Mouse (Mus musculus) myocyte (in vitro differentiated cells): ENCODE measurements around the gene Sp2.

Source experiments
- CEBPB ChIP-seq: IDR thresholded peaks from 2 replicates; pipeline ENCODE4 v1.6.1; 2011; ENCODE audit warnings: mild to moderate bottlenecking, moderate library complexity; ENCODE audit not compliant: poor library complexity, insufficient read depth, severe bottlenecking
- E2F4 ChIP-seq: IDR thresholded peaks from one replicate; pipeline ENCODE4 v1.6.1; 2011; ENCODE audit warnings: mild to moderate bottlenecking, control low read depth, moderate library complexity; ENCODE audit not compliant: insufficient read depth
- MAX ChIP-seq: IDR thresholded peaks from one replicate; pipeline ENCODE4 v1.6.1; 2011; ENCODE audit warnings: low read depth, mild to moderate bottlenecking, control low read depth
- MYOD1 ChIP-seq, 3 experiments: IDR thresholded peaks; one replicate each; pipeline ENCODE4 v1.6.1; 2011; ENCODE audit warnings: control low read depth in 2 of 3, low read depth in 2 of 3, mild to moderate bottlenecking in 2 of 3, moderate library complexity in 1 of 3; ENCODE audit not compliant: insufficient read length in 2 of 3, control insufficient read depth in 1 of 3
- MYOG ChIP-seq, 3 experiments: IDR thresholded peaks; one replicate each; pipeline ENCODE4 v1.6.1; 2011; ENCODE audit warnings: control low read depth in 2 of 3, low read depth in 2 of 3, mild to moderate bottlenecking in 2 of 3; ENCODE audit not compliant: insufficient read length in 2 of 3, control insufficient read depth in 1 of 3, insufficient read depth in 1 of 3
- POLR2A ChIP-seq: IDR thresholded peaks from one replicate; pipeline ENCODE4 v1.6.1; 2011; ENCODE audit warnings: low read depth, mild to moderate bottlenecking, control low read depth, moderate library complexity; ENCODE audit not compliant: insufficient read length
- POLR2AphosphoS2 ChIP-seq: IDR thresholded peaks from one replicate; pipeline ENCODE4 v1.6.1; 2011; ENCODE audit warnings: low read depth, control low read depth; ENCODE audit not compliant: insufficient read length
- REST ChIP-seq: IDR thresholded peaks from one replicate; pipeline ENCODE4 v1.6.1; 2011; ENCODE audit warnings: mild to moderate bottlenecking, control low read depth, moderate library complexity; ENCODE audit not compliant: insufficient read depth, insufficient read length
- SRF ChIP-seq: IDR thresholded peaks from one replicate; pipeline ENCODE4 v1.6.1; 2011; ENCODE audit warnings: low read depth; ENCODE audit not compliant: control insufficient read depth, insufficient read length
- TCF12 ChIP-seq: IDR thresholded peaks from one replicate; pipeline ENCODE4 v1.6.1; 2011; ENCODE audit warnings: mild to moderate bottlenecking, control low read depth; ENCODE audit not compliant: poor library complexity, insufficient read depth, severe bottlenecking
- TCF3 ChIP-seq: IDR thresholded peaks from one replicate; pipeline ENCODE4 v1.6.1; 2011; ENCODE audit warnings: low read depth, control low read depth; ENCODE audit not compliant: insufficient read length
- USF1 ChIP-seq: IDR thresholded peaks from one replicate; pipeline ENCODE4 v1.6.1; 2011; ENCODE audit warnings: low read depth, mild to moderate bottlenecking, control low read depth, moderate library complexity

DNA sequence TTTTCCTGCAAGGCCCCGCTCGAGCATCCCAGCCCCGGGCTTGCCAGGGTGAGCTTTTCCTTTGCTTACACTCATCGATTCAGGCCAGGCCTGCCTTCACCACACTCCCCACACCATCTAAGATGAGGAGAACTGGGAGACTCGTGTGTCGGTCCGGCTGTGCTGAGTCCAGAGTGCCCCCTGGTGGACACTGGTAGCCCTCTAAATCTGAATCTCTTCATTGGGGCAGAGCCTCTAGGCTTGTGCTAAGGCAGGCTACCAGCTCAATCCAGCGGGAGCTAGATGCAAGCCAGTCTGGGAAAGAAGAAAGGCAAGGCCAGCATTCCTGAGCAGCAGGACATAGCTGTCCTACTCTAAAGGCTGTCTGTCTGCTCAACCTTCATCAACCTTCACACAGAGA, 19.2 kb downstream of the Sp2 start:
- TF ChIP-seq CEBPB (no peak), POLR2A (no peak), E2F4 (no peak), MYOG (IDR thresholded peaks at IDR 0.05; ENCODE audit: control insufficient read depth in 1 of 3, insufficient read depth in 1 of 3, insufficient read length in 2 of 3, low read depth in 2 of 3) (no peak), MYOD1 (IDR thresholded peaks at IDR 0.05; ENCODE audit: control insufficient read depth in 1 of 3, insufficient read length in 2 of 3, low read depth in 2 of 3) (no peak), POLR2AphosphoS2 (no peak), TCF12 (no peak), USF1 (no peak), MAX (no peak), SRF (no peak), REST (no peak), TCF3 (no peak)
